8 mouse cellular contexts compared by ENCODE assay signal in genomic region chr3:84815461-84815860, GRCm38 (mm10). TPM values are rescaled to one million over a fixed set of nuclear protein-coding genes. Genes with fewer than 3 reads are reported as not detected.
A peak's percentile ranks its signal among the peaks of the same experiment; 100 is the strongest.
DNase-seq lines count a peak whose midpoint lies in the region; ATAC-seq and TF ChIP-seq lines count a peak whose summit lies in the region.

No protein-coding gene starts in this region.

- H3K9me3 ChIP-seq in intestine, postnatal 0 days (ENCODE audit: control insufficient read depth), result no peaks in the 10 kb centered on the region
- H3K9me3 ChIP-seq in limb, embryonic 14.5 days (ENCODE audit: control insufficient read depth, low read length), result no peaks in the 10 kb centered on the region
- no peaks in the 10 kb centered on the region for H3K9me3 ChIP-seq in midbrain, embryonic 14.5 days (ENCODE audit: control insufficient read depth, low read length)

- no peaks in the 10 kb centered on the region for H3K27me3 ChIP-seq in intestine, postnatal 0 days (replicated peaks; ENCODE audit: control insufficient read depth, insufficient read depth, low read length)
- no peaks in the 10 kb centered on the region for H3K27me3 ChIP-seq in limb, embryonic 14.5 days (ENCODE audit: control insufficient read depth, insufficient read depth, low read length)
- no peaks in the 10 kb centered on the region for H3K27me3 ChIP-seq in midbrain, embryonic 14.5 days (ENCODE audit: control insufficient read depth, insufficient read depth, low read length)

- H3K36me3 ChIP-seq in intestine, postnatal 0 days (ENCODE audit: control insufficient read depth, insufficient read depth), result no peaks in the 10 kb centered on the region
- no peaks in the 10 kb centered on the region for H3K36me3 ChIP-seq in limb, embryonic 14.5 days (ENCODE audit: control insufficient read depth, insufficient read depth, low read length)
- H3K36me3 ChIP-seq in midbrain, embryonic 14.5 days (ENCODE audit: control insufficient read depth, insufficient read depth, low read length), result no peaks in the 10 kb centered on the region

- TF ChIP-seq CTCF in intestine, postnatal 0 days (IDR thresholded peaks at IDR 0.05; ENCODE audit: low read depth), result no peak

- peak overlapping the region; percentile 100 for H3K4me2 ChIP-seq in intestine, postnatal 0 days (replicated peaks; ENCODE audit: low read depth)
- peak overlapping the region; percentile 99 for H3K4me2 ChIP-seq in limb, embryonic 14.5 days (replicated peaks; ENCODE audit: low read depth, low read length, severe bottlenecking)
- peak overlapping the region; percentile 100 for H3K4me2 ChIP-seq in midbrain, embryonic 14.5 days (ENCODE audit: low read length)

- 0 out of 2 replicates have a peak, but pooled peaks cover 3% of the 10 kb centered on the region for H3K4me1 ChIP-seq in intestine, postnatal 0 days (replicated peaks; ENCODE audit: control insufficient read depth, insufficient read depth, low read length)
- H3K4me1 ChIP-seq in limb, embryonic 14.5 days (ENCODE audit: control insufficient read depth, insufficient read depth, low read length), result peaks cover 13% of the 10 kb centered on the region
- H3K4me1 ChIP-seq in midbrain, embryonic 14.5 days (ENCODE audit: control insufficient read depth, insufficient read depth, low read length), result peaks cover 20% of the 10 kb centered on the region

- TF ChIP-seq POLR2A in limb, embryonic 14.5 days (IDR thresholded peaks at IDR 0.05; ENCODE audit: borderline replicate concordance, extremely low read depth, insufficient read depth, insufficient read length), result no peak

- peak overlapping the region; percentile 99 for H3K4me3 ChIP-seq in intestine, postnatal 0 days (ENCODE audit: low read depth, low read length)
- H3K4me3 ChIP-seq in limb, embryonic 14.5 days (replicated peaks; ENCODE audit: low read length), result peak overlapping the region; percentile 94
- peak overlapping the region; percentile 97 for H3K4me3 ChIP-seq in midbrain, embryonic 14.5 days (replicated peaks; ENCODE audit: low read depth, low read length)

- peak; percentile 26 for DNase-seq in layer of hippocampus, adult 11-12 months (ENCODE audit: low spot score)
- DNase-seq in layer of hippocampus, adult 9-10 months (ENCODE audit: low spot score), result no peak
- peak; percentile 57 for DNase-seq in embryo, embryonic 11 days
- DNase-seq in limb, embryonic 14.5 days (ENCODE audit: low spot score), result peak; percentile 5
- DNase-seq in midbrain, embryonic 14.5 days, result peak; percentile 66
- peak; percentile 35 to 49 for DNase-seq in spleen, postnatal 14 days (ENCODE audit: low spot score in 2 of 2)

- H3K27ac ChIP-seq in intestine, postnatal 0 days (ENCODE audit: low read depth, low read length), result peak overlapping the region; percentile 97; the same call in 1 of the 2 replicates
- H3K27ac ChIP-seq in limb, embryonic 14.5 days (replicated peaks; ENCODE audit: low read depth, low read length), result peak overlapping the region; percentile 93; the same call in 1 of the 2 replicates
- H3K27ac ChIP-seq in midbrain, embryonic 14.5 days (replicated peaks; ENCODE audit: low read depth, low read length), result peak overlapping the region; percentile 93

- ATAC-seq in granulocyte monocyte progenitor cell, adult 5-6 weeks (replicated peaks; ENCODE audit: poor library complexity, severe bottlenecking), result peak; percentile 51
- ATAC-seq in intestine, postnatal 0 days, result no peak
- ATAC-seq in limb, embryonic 14.5 days (ENCODE audit: low FRiP score, low read depth), result no peak
- ATAC-seq in midbrain, embryonic 14.5 days (ENCODE audit: low FRiP score, low TSS enrichment), result peak; percentile 5; the same call in 1 of the 2 replicates

- H3K9ac ChIP-seq in intestine, postnatal 0 days (ENCODE audit: low read depth, low read length), result peak overlapping the region; percentile 83
- H3K9ac ChIP-seq in limb, embryonic 14.5 days (ENCODE audit: low read depth, low read length, severe bottlenecking), result peak overlapping the region; percentile 82
- peak overlapping the region; percentile 82 for H3K9ac ChIP-seq in midbrain, embryonic 14.5 days (replicated peaks; ENCODE audit: low read length)

- under 1% methylated on average over 29 of the region's 29 CpGs for WGBS in intestine, postnatal 0 days
- WGBS in limb, embryonic 14.5 days, result 1% methylated on average over 29 of the region's 29 CpGs
- WGBS in midbrain, embryonic 14.5 days, result 0% methylated on average over 29 of the region's 29 CpGs

RNA-seq across cellular contexts. Expression of gene Fbxw7, which starts 0.4 kb away (rescaled TPM):
- total RNA-seq in granulocyte monocyte progenitor cell, adult 5-6 weeks (2014; fragmentation: Nextera tagmentation), result 3.6 and 7.2 TPM in 2 replicates
- 13.3 and 14.8 TPM in 2 replicates for total RNA-seq in granulocyte monocyte progenitor cell, adult 5-6 weeks (2017)
- 5.6 and 5.7 TPM in 2 replicates for polyA plus RNA-seq in intestine, postnatal 0 days (2015; fragmentation: Nextera tagmentation; extraction: Ambion mirVana)
- 8.6 and 10.6 TPM in 2 replicates for polyA plus RNA-seq in limb, embryonic 14.5 days (2012; rRNA removed)
- 11.8 and 13.4 TPM in 2 replicates for polyA plus RNA-seq in limb, embryonic 14.5 days (2014; fragmentation: Nextera tagmentation; extraction: Ambion mirVana)
- 24.7 and 26.7 TPM in 2 replicates for polyA plus RNA-seq in midbrain, embryonic 14.5 days (2014; fragmentation: Nextera tagmentation; extraction: Ambion mirVana)

Comparison
In these comparisons a context has a peak if more than half of its experiments do, and no peak if none do; other contexts are left out.
1. ATAC-seq: peak in granulocyte monocyte progenitor cell, adult 5-6 weeks (single experiment) and midbrain, embryonic 14.5 days (single experiment); none in intestine, postnatal 0 days (single experiment) and limb, embryonic 14.5 days (single experiment).
2. Peak in every context shown above with its lines, with median percentiles within 50 percentile points of each other: H3K27ac ChIP-seq, H3K4me2 ChIP-seq, H3K4me3 ChIP-seq and H3K9ac ChIP-seq.